Mouse (Mus musculus): Measurements from ENCODE around the gene Olfr551. TPM values are rescaled to one million over a fixed set of nuclear protein-coding genes. Genes with fewer than 3 reads are reported as not detected.
A peak's percentile ranks its signal among the peaks of the same experiment; 100 is the strongest.
"Not testable (repeated sequence)": the region's sequence is repeated elsewhere in the genome, so short reads cannot be mapped to it uniquely, and the experiment has no call there.

Gene Olfr551
- total RNA-seq (2014; rRNA removed), result not detected in 2 replicates
- polyA plus RNA-seq (2012; rRNA removed), result not detected in 2 replicates

DNA sequence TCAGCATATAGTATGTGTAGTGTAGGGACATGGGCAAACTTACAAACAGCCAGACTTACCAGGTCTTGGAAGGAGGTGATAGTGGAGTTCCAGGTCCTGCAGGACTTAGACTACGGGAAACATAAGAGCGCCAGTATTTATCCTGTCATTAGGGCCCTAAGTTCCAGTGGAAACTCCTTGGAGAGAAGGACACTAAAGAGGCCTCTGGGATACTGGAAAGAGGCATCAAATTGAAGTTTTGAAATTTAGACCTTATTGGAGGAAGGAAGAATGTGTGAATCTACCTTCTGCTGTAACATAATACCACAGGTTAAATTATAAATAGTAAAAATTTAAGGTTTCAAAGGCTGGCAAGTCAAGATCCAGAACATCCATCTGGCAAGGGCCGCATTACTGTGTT, at the start of gene Olfr551:
Olfr551 (minus strand) TSS at position 101 of the 400 bp plus-strand sequence.
- Histone ChIP-seq H3K36me3 (ENCODE audit: control insufficient read depth, insufficient read depth, low read length) (no peaks in the 10 kb centered on the region), H3K4me3 (ENCODE audit: insufficient read depth, low read depth, low read length) (no peak within 1 kb of the TSS), H3K9ac (ENCODE audit: low read depth, low read length) (no peak within 1 kb of the TSS), H3K27ac (replicated peaks; ENCODE audit: insufficient read depth, low read depth, low read length) (no peak within 1 kb of the TSS), H3K79me2 (ENCODE audit: control insufficient read depth, insufficient read depth, low read length) (no peaks in the 10 kb centered on the region), H3K27me3 (ENCODE audit: control insufficient read depth, insufficient read depth, low read length) (no peaks in the 10 kb centered on the region), H3K4me1 (ENCODE audit: control insufficient read depth, insufficient read depth, low read length) (no peaks in the 10 kb centered on the region)
- WGBS, result 95% methylated on average over 3 of the region's 3 CpGs
- no peak for DNase-seq (ENCODE audit: extremely low read depth, low read depth, low spot score)
- no peak for TF ChIP-seq POLR2A (IDR thresholded peaks at IDR 0.05; ENCODE audit: extremely low read depth, insufficient read depth, low read length)
- no peak for TF ChIP-seq CTCF (IDR thresholded peaks at IDR 0.05; ENCODE audit: low read depth, low read length)

DNA sequence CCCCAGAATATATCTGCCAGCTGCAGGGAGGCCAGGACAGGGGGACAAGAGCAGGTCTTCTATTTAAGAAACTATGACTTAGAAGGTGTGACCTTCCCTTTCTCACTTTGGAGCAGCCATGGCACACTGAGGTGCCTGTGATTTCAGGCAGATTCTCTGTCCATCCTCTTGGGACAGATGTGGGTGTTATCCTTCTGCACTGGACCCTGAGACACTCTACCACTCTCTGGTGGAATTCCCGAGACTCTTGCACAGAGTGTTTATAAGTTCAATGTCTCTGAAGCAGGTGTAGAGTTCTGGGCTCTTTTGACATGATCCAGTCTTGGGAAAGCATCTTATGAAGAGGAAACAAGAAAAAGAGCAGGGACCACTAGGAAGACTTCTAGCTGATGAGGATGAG, 46.4 kb upstream of the Olfr551 start, which contains the start of gene Olfr554:
Olfr554 (plus strand) TSS at position 301 of the 400 bp plus-strand sequence.
- no peaks in the 10 kb centered on the region for H3K27me3 ChIP-seq (ENCODE audit: control insufficient read depth, insufficient read depth, low read length)
- DNase-seq (ENCODE audit: extremely low read depth, low read depth, low spot score), result no peak
- no peaks in the 10 kb centered on the region for H3K36me3 ChIP-seq (ENCODE audit: control insufficient read depth, insufficient read depth, low read length)
- WGBS, result 66% methylated on average over 1 of the region's 1 CpGs
- no peaks in the 10 kb centered on the region for H3K4me1 ChIP-seq (ENCODE audit: control insufficient read depth, insufficient read depth, low read length)
- no peak within 1 kb of the TSS for H3K4me3 ChIP-seq (ENCODE audit: insufficient read depth, low read depth, low read length)
- H3K27ac ChIP-seq (replicated peaks; ENCODE audit: insufficient read depth, low read depth, low read length), result no peak within 1 kb of the TSS
- TF ChIP-seq POLR2A (IDR thresholded peaks at IDR 0.05; ENCODE audit: extremely low read depth, insufficient read depth, low read length), result no peak
- TF ChIP-seq CTCF (IDR thresholded peaks at IDR 0.05; ENCODE audit: low read depth, low read length), result no peak
- no peak within 1 kb of the TSS for H3K9ac ChIP-seq (ENCODE audit: low read depth, low read length)
- no peaks in the 10 kb centered on the region for H3K79me2 ChIP-seq (ENCODE audit: control insufficient read depth, insufficient read depth, low read length)

DNA sequence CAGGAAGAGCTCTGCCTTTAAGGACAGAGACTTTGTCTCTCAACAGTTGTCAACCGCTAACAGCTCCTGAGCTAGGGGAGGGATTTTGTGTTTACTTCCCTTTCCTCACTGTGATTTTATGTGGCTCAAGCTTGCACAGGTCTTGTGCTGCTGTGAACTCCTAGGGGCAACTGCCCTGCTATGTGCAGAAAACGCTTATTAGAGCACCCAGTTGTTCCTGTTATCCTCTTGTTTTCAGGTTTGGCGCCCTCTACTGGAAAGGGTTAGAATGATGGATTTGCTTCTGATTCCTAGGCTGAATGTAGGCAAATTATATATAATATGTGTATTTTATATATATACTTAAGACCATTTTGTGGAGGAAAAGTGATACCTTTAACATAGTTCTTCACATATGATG, 45.0 kb upstream of the Olfr551 start:
- no peak for TF ChIP-seq CTCF (IDR thresholded peaks at IDR 0.05; ENCODE audit: low read depth, low read length)
- TF ChIP-seq POLR2A (IDR thresholded peaks at IDR 0.05; ENCODE audit: extremely low read depth, insufficient read depth, low read length), result no peak
- Histone ChIP-seq H3K36me3 (ENCODE audit: control insufficient read depth, insufficient read depth, low read length) (no peaks in the 10 kb centered on the region), H3K4me1 (ENCODE audit: control insufficient read depth, insufficient read depth, low read length) (no peaks in the 10 kb centered on the region), H3K4me3 (ENCODE audit: insufficient read depth, low read depth, low read length) (no peak overlapping the region), H3K27ac (replicated peaks; ENCODE audit: insufficient read depth, low read depth, low read length) (no peak overlapping the region), H3K9ac (ENCODE audit: low read depth, low read length) (no peak overlapping the region), H3K27me3 (ENCODE audit: control insufficient read depth, insufficient read depth, low read length) (no peaks in the 10 kb centered on the region), H3K79me2 (ENCODE audit: control insufficient read depth, insufficient read depth, low read length) (no peaks in the 10 kb centered on the region)
- 24% methylated on average over 3 of the region's 3 CpGs for WGBS
- peak; percentile 58 for DNase-seq (ENCODE audit: extremely low read depth, low read depth, low spot score)

DNA sequence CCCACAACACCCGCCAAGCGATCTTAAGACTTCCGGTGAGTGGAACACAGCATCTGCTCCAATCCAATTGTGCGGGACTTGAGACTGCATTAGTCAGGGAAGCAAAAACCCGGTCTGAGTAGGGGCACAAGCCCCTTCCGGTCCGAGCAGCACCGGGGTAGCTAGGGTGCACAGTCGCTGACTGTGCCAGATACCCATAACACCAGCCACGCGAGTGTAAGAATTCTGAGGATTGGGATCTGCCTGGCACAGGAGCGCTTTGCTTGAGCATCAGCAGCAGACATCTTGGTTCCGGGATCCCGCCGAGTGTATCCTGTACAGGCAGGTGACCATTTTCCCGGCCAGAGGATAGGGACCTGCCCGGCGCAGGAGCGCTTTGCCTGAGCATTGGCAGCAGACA, 28.7 kb upstream of the Olfr551 start:
- H3K36me3 ChIP-seq (ENCODE audit: control insufficient read depth, insufficient read depth, low read length); DNase-seq (ENCODE audit: extremely low read depth, low read depth, low spot score); H3K9ac ChIP-seq (ENCODE audit: low read depth, low read length); H3K79me2 ChIP-seq (ENCODE audit: control insufficient read depth, insufficient read depth, low read length); H3K27ac ChIP-seq (replicated peaks; ENCODE audit: insufficient read depth, low read depth, low read length); H3K4me3 ChIP-seq (ENCODE audit: insufficient read depth, low read depth, low read length); H3K4me1 ChIP-seq (ENCODE audit: control insufficient read depth, insufficient read depth, low read length); H3K27me3 ChIP-seq (ENCODE audit: control insufficient read depth, insufficient read depth, low read length): not testable (repeated sequence)
- 78% methylated on average over 19 of the region's 19 CpGs for WGBS

DNA sequence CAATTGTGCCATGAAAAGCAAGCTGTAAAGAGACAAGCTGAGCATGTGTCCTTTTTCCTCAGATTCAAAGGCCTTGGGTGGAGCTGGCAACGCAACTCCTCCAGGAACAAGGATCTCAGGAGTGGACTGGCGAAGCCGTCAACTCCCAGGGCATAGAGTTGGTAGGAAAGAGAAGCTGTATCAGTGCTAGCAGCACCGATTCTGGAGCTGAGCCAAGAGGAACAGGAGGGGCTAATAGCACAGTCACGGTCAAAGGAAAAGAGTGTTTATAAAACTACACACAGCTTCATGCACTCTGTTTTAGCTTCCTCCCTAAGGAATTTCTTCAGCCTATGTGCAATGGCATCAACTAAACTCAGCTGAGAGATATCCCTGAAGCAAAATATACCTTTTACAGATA, 27.9 kb upstream of the Olfr551 start:
- WGBS, result 62% methylated on average over 5 of the region's 5 CpGs
- DNase-seq (ENCODE audit: extremely low read depth, low read depth, low spot score), result no peak
- TF ChIP-seq CTCF (IDR thresholded peaks at IDR 0.05; ENCODE audit: low read depth, low read length), result no peak
- no peak for TF ChIP-seq POLR2A (IDR thresholded peaks at IDR 0.05; ENCODE audit: extremely low read depth, insufficient read depth, low read length)
- H3K27me3 ChIP-seq (ENCODE audit: control insufficient read depth, insufficient read depth, low read length), result no peaks in the 10 kb centered on the region
- no peak overlapping the region for H3K9ac ChIP-seq (ENCODE audit: low read depth, low read length)
- no peak overlapping the region for H3K27ac ChIP-seq (replicated peaks; ENCODE audit: insufficient read depth, low read depth, low read length)
- no peak overlapping the region for H3K4me3 ChIP-seq (ENCODE audit: insufficient read depth, low read depth, low read length)
- no peaks in the 10 kb centered on the region for H3K79me2 ChIP-seq (ENCODE audit: control insufficient read depth, insufficient read depth, low read length)
- no peaks in the 10 kb centered on the region for H3K36me3 ChIP-seq (ENCODE audit: control insufficient read depth, insufficient read depth, low read length)
- H3K4me1 ChIP-seq (ENCODE audit: control insufficient read depth, insufficient read depth, low read length), result no peaks in the 10 kb centered on the region

GRCm38 (mm10) chr7:102618118-102618517, 26.4 kb upstream of the Olfr551 start, which contains the start of gene Olfr553:
Gene Olfr553, minus strand, starts transcription at chr7:102618218.
- Histone ChIP-seq H3K27ac (replicated peaks; ENCODE audit: insufficient read depth, low read depth, low read length) (no peak within 1 kb of the TSS), H3K4me3 (ENCODE audit: insufficient read depth, low read depth, low read length) (no peak within 1 kb of the TSS)

More at GRCm38 (mm10) chr7:102618118-102618517, 26.4 kb upstream of the Olfr551 start, which contains the start of gene Olfr553:
- no peaks in the 10 kb centered on the region for H3K27me3 ChIP-seq (ENCODE audit: control insufficient read depth, insufficient read depth, low read length)
- H3K4me1 ChIP-seq (ENCODE audit: control insufficient read depth, insufficient read depth, low read length), result no peaks in the 10 kb centered on the region
- H3K9ac ChIP-seq (ENCODE audit: low read depth, low read length), result no peak within 1 kb of the TSS
- no peak for DNase-seq (ENCODE audit: extremely low read depth, low read depth, low spot score)
- H3K36me3 ChIP-seq (ENCODE audit: control insufficient read depth, insufficient read depth, low read length), result no peaks in the 10 kb centered on the region
- H3K79me2 ChIP-seq (ENCODE audit: control insufficient read depth, insufficient read depth, low read length), result no peaks in the 10 kb centered on the region
- TF ChIP-seq CTCF (IDR thresholded peaks at IDR 0.05; ENCODE audit: low read depth, low read length) (no peak), POLR2A (IDR thresholded peaks at IDR 0.05; ENCODE audit: extremely low read depth, insufficient read depth, low read length) (no peak)
